26 mouse cellular contexts compared by ENCODE assay signal in the genomic region with DNA sequence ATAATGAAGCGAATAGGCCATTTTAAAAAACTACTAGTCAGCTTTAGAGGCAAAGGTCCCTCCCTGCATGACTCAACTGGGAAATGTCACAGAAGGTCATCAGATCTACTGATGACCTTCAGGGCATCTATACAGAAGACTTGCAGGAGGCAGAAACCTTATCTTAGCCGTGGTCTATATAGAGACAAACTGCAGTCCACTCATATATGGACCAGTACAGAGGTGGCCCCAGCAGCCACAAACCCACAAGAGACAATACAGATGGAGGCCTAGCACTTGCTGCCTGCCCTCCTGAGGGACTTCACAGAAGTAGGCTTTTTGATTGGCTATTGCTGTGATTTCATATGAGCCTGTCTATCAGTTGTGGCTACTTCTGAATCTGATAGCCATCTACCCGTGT.
"Had no signal": no experiment of that assay in that cellular context is flagged by ENCODE, and none has a peak within 500 bp of the region (broad histone marks: within the 10 kb centered on the region; RNA-seq: fewer than 3 reads in every experiment).

No protein-coding gene starts in this region.

- H3K9me3 ChIP-seq: heart, embryonic 10.5 days; heart, embryonic 12.5 days; hindbrain, embryonic 10.5 days; hindbrain, embryonic 12.5 days; limb, embryonic 10.5 days; limb, embryonic 12.5 days; liver, embryonic 13.5 days; liver, embryonic 15.5 days had no signal

- H3K4me1 ChIP-seq: liver, embryonic 13.5 days; liver, embryonic 15.5 days had no signal

- H3K4me2 ChIP-seq: heart, embryonic 12.5 days; hindbrain, embryonic 12.5 days; hindbrain, embryonic 14.5 days; limb, embryonic 12.5 days; liver, embryonic 11.5 days; liver, embryonic 13.5 days; liver, embryonic 15.5 days had no signal

- DNase-seq: gastrocnemius, adult 2 months; gastrocnemius, postnatal 10 days; gastrocnemius, postnatal 25 days; heart, adult 2 months; heart, postnatal 10 days; heart, postnatal 4 days; kidney, adult 18-20 months; kidney, adult 8-10 months; kidney, postnatal 10 days; kidney, postnatal 25 days; kidney, postnatal 4 days; layer of hippocampus, postnatal 36 days; liver; liver, embryonic 13.5 days had no signal

- H3K36me3 ChIP-seq: heart, embryonic 10.5 days; heart, embryonic 12.5 days; hindbrain, embryonic 10.5 days; hindbrain, embryonic 12.5 days; limb, embryonic 10.5 days; limb, embryonic 12.5 days; liver, embryonic 13.5 days; liver, embryonic 15.5 days had no signal

- H3K27ac ChIP-seq: gastrocnemius, adult 2 months; heart, adult 2 months; heart, embryonic 10.5 days; hindbrain, embryonic 10.5 days; hindbrain, embryonic 12.5 days; hindbrain, embryonic 14.5 days; layer of hippocampus, adult 2 months; limb, embryonic 10.5 days; limb, embryonic 12.5 days; liver, embryonic 13.5 days; liver, embryonic 15.5 days had no signal

- H3K9ac ChIP-seq: heart, embryonic 12.5 days; hindbrain, embryonic 12.5 days; hindbrain, embryonic 14.5 days; limb, embryonic 12.5 days; liver, embryonic 13.5 days; liver, embryonic 15.5 days had no signal

- H3K4me3 ChIP-seq: gastrocnemius, adult 2 months; heart, adult 2 months; heart, embryonic 10.5 days; heart, embryonic 12.5 days; hindbrain, embryonic 10.5 days; hindbrain, embryonic 12.5 days; layer of hippocampus, adult 2 months; limb, embryonic 10.5 days; limb, embryonic 12.5 days; liver, embryonic 13.5 days; liver, embryonic 15.5 days had no signal

- ATAC-seq: hindbrain, embryonic 16.5 days; intestine, postnatal 0 days had no signal

- H3K27me3 ChIP-seq: heart, embryonic 12.5 days; hindbrain, embryonic 12.5 days; limb, embryonic 12.5 days; liver, embryonic 13.5 days; liver, embryonic 15.5 days had no signal
